Mouse (Mus musculus): ENCODE data around the gene Insig2.

Insig2 gene

GRCm38 (mm10) chr1:121326591-121327343 lies 5.6 kb downstream of the Insig2 start:
- no peak for DNase-seq (ENCODE audit: low spot score in 2 of 2)

GRCm38 (mm10) chr1:121323501-121323900 lies 8.9 kb downstream of the Insig2 start:
- DNase-seq (ENCODE audit: low spot score in 2 of 2), result no peak

GRCm38 (mm10) chr1:121314766-121315428 lies 17.5 kb downstream of the Insig2 start:
- DNase-seq (ENCODE audit: low spot score in 2 of 2), result no peak

GRCm38 (mm10) chr1:121313181-121313580 lies 19.2 kb downstream of the Insig2 start:
- DNase-seq (ENCODE audit: low spot score in 2 of 2), result no peak

- no peak for DNase-seq (ENCODE audit: low spot score in 2 of 2)
Measured at GRCm38 (mm10) chr1:121312326-121312725, 20.1 kb downstream of the Insig2 start.

GRCm38 (mm10) chr1:121296717-121297255 lies 35.6 kb downstream of the Insig2 start:
- no peak for DNase-seq (ENCODE audit: low spot score in 2 of 2)

- peak; percentile 4 to 15 for DNase-seq (ENCODE audit: low spot score in 2 of 2)
Measured at GRCm38 (mm10) chr1:121293571-121293970, 38.8 kb downstream of the Insig2 start.

- no peak for DNase-seq (ENCODE audit: low spot score in 2 of 2)
Measured at GRCm38 (mm10) chr1:121290841-121291240, 41.5 kb downstream of the Insig2 start.

GRCm38 (mm10) chr1:121290340-121290739 lies 42.0 kb downstream of the Insig2 start:
- DNase-seq (ENCODE audit: low spot score in 2 of 2), result no peak

GRCm38 (mm10) chr1:121284197-121284596 lies 48.2 kb downstream of the Insig2 start:
- DNase-seq (ENCODE audit: low spot score in 2 of 2), result no peak

- DNase-seq (ENCODE audit: low spot score in 2 of 2), result no peak
Measured at GRCm38 (mm10) chr1:121280501-121280900, 51.9 kb downstream of the Insig2 start.

GRCm38 (mm10) chr1:121278370-121278769 lies 54.0 kb downstream of the Insig2 start:
- no peak for DNase-seq (ENCODE audit: low spot score in 2 of 2)

GRCm38 (mm10) chr1:121277466-121277865 lies 54.9 kb downstream of the Insig2 start:
- no peak for DNase-seq (ENCODE audit: low spot score in 2 of 2)

GRCm38 (mm10) chr1:121275961-121276506 lies 56.4 kb downstream of the Insig2 start:
- DNase-seq (ENCODE audit: low spot score in 2 of 2), result no peak

GRCm38 (mm10) chr1:121260171-121260741 lies 72.1 kb downstream of the Insig2 start:
- DNase-seq (ENCODE audit: low spot score in 2 of 2), result no peak

Measured in heart, adult 9 months (tissue).